Comparison of ENCODE assay signal across 28 mouse cellular contexts in genomic region chr19:29483386-29483785, GRCm38 (mm10). TPM values are rescaled to one million over a fixed set of nuclear protein-coding genes. Genes with fewer than 3 reads are reported as not detected.
DNase-seq lines count a peak whose midpoint lies in the region; ATAC-seq and TF ChIP-seq lines count a peak whose summit lies in the region.
"Had no signal": no experiment of that assay in that cellular context is flagged by ENCODE, and none has a peak within 500 bp of the region (broad histone marks: within the 10 kb centered on the region; RNA-seq: fewer than 3 reads in every experiment).

No protein-coding gene starts in this region.

- DNase-seq in gastrocnemius, adult 2 months, result peak; percentile 56
- DNase-seq in gastrocnemius, postnatal 36 days, result no peak
- peak; percentile 21 for DNase-seq in kidney, postnatal 0 days (ENCODE audit: low spot score)
- no peak for DNase-seq in kidney, postnatal 10 days
- DNase-seq in cerebellum, adult 8-10 months, result no peak
- no peak for DNase-seq in spleen, adult 18-20 months
- DNase-seq: adrenal gland, postnatal 10 days; adrenal gland, postnatal 36 days; B cell, adult 2 months; cerebellum, adult 18-20 months; cerebellum, adult 9-11 months; cerebellum, postnatal 25 days; forebrain, postnatal 0 days; heart, adult 18-20 months; heart, postnatal 10 days; heart, postnatal 36 days; kidney, adult 11 months had no signal

- no peaks in the 10 kb centered on the region for H3K36me3 ChIP-seq in kidney, postnatal 0 days (ENCODE audit: insufficient read depth, low read length)
- H3K36me3 ChIP-seq in myocyte (ENCODE audit: control insufficient read depth, insufficient read depth), result no peaks in the 10 kb centered on the region
- H3K36me3 ChIP-seq: embryonic facial prominence, embryonic 12.5 days; embryonic facial prominence, embryonic 15.5 days; heart, embryonic 12.5 days; heart, embryonic 15.5 days; hindbrain, embryonic 10.5 days; hindbrain, embryonic 13.5 days; intestine, embryonic 15.5 days had no signal

- no peak overlapping the region for H3K4me2 ChIP-seq in kidney, postnatal 0 days (ENCODE audit: low read length)
- H3K4me2 ChIP-seq in myocyte (ENCODE audit: low read depth), result no peak overlapping the region
- H3K4me2 ChIP-seq: embryonic facial prominence, embryonic 12.5 days; embryonic facial prominence, embryonic 15.5 days; heart, embryonic 12.5 days; heart, embryonic 15.5 days; hindbrain, embryonic 13.5 days; intestine, embryonic 15.5 days had no signal

- TF ChIP-seq CTCF in gastrocnemius, adult 2 months (IDR thresholded peaks at IDR 0.05), result no peak
- TF ChIP-seq CTCF in kidney, postnatal 0 days (IDR thresholded peaks at IDR 0.05; ENCODE audit: low read depth), result no peak

- H3ac ChIP-seq in myocyte (ENCODE audit: control insufficient read depth, insufficient read length), result no peak overlapping the region

- H3K27ac ChIP-seq in gastrocnemius, adult 2 months, result peak overlapping the region; percentile 51
- no peak overlapping the region for H3K27ac ChIP-seq in kidney, postnatal 0 days
- peak overlapping the region; percentile 10; the same call in 1 of the 2 replicates for H3K27ac ChIP-seq in brown adipose tissue, adult 24 weeks (replicated peaks; ENCODE audit: low read depth, low read length)
- H3K27ac ChIP-seq: embryonic facial prominence, embryonic 12.5 days; embryonic facial prominence, embryonic 15.5 days; heart, embryonic 15.5 days; hindbrain, embryonic 10.5 days; hindbrain, embryonic 13.5 days; intestine, embryonic 15.5 days had no signal

- no peaks in the 10 kb centered on the region for H3K4me1 ChIP-seq in kidney, postnatal 0 days (replicated peaks; ENCODE audit: insufficient read depth, low read length)
- H3K4me1 ChIP-seq in brown adipose tissue, adult 24 weeks (ENCODE audit: control insufficient read depth, insufficient read depth, insufficient read length, low read length), result peaks cover 20% of the 10 kb centered on the region
- H3K4me1 ChIP-seq: heart, embryonic 15.5 days had no signal

- no peak for TF ChIP-seq POLR2A in myocyte (IDR thresholded peaks at IDR 0.05; ENCODE audit: insufficient read length, low read depth)

- no peak; the same call in 1 of the 2 replicates for ATAC-seq in kidney, postnatal 0 days (replicated peaks; ENCODE audit: low FRiP score, low read depth)
- ATAC-seq: forebrain, embryonic 14.5 days; forebrain, postnatal 0 days; hindbrain, embryonic 16.5 days had no signal

- no peak overlapping the region for H3K4me3 ChIP-seq in gastrocnemius, adult 2 months
- no peak overlapping the region for H3K4me3 ChIP-seq in kidney, postnatal 0 days (replicated peaks; ENCODE audit: low read depth, low read length)
- no peak overlapping the region for H3K4me3 ChIP-seq in brown adipose tissue, adult 24 weeks (ENCODE audit: insufficient read depth, low read depth, low read length)
- H3K4me3 ChIP-seq in myocyte, result no peak overlapping the region
- H3K4me3 ChIP-seq: embryonic facial prominence, embryonic 12.5 days; embryonic facial prominence, embryonic 15.5 days; heart, embryonic 12.5 days; heart, embryonic 15.5 days; hindbrain, embryonic 10.5 days; hindbrain, embryonic 13.5 days; intestine, embryonic 15.5 days had no signal

- intact Hi-C loops in gastrocnemius, adult 2 months (cut with DNase I), result no loop called here
- intact Hi-C loops in gastrocnemius, postnatal 36 days (cut with DNase I), result no loop called here

- no peaks in the 10 kb centered on the region for H3K9me3 ChIP-seq in kidney, postnatal 0 days (replicated peaks; ENCODE audit: low read length)
- H3K9me3 ChIP-seq: embryonic facial prominence, embryonic 12.5 days; embryonic facial prominence, embryonic 15.5 days; heart, embryonic 12.5 days; heart, embryonic 15.5 days; hindbrain, embryonic 10.5 days; hindbrain, embryonic 13.5 days; intestine, embryonic 15.5 days had no signal

- no peaks in the 10 kb centered on the region for H3K79me2 ChIP-seq in myocyte (ENCODE audit: control insufficient read depth, insufficient read depth)

- no peaks in the 10 kb centered on the region for H3K27me3 ChIP-seq in kidney, postnatal 0 days (ENCODE audit: insufficient read depth, low read length)
- peaks cover 10% of the 10 kb centered on the region for H3K27me3 ChIP-seq in myocyte (ENCODE audit: control insufficient read depth, insufficient read depth, insufficient read length)
- H3K27me3 ChIP-seq: embryonic facial prominence, embryonic 12.5 days; embryonic facial prominence, embryonic 15.5 days; heart, embryonic 12.5 days; heart, embryonic 15.5 days; hindbrain, embryonic 13.5 days; intestine, embryonic 15.5 days had no signal

- 35% methylated on average over 2 of the region's 2 CpGs for WGBS in kidney, postnatal 0 days

- H3K9ac ChIP-seq in kidney, postnatal 0 days (ENCODE audit: low read depth, low read length), result no peak overlapping the region
- H3K9ac ChIP-seq: embryonic facial prominence, embryonic 12.5 days; embryonic facial prominence, embryonic 15.5 days; forebrain, postnatal 0 days; heart, embryonic 12.5 days; heart, embryonic 15.5 days; hindbrain, embryonic 13.5 days; intestine, embryonic 15.5 days had no signal

TF ChIP-seq in myocyte, 11 proteins besides CTCF, POLR2A, EP300 and RAD21:
- TF ChIP-seq POLR2AphosphoS2 (IDR thresholded peaks at IDR 0.05; ENCODE audit: insufficient read length, low read depth) (no peak), MYOG (IDR thresholded peaks at IDR 0.05; ENCODE audit: control insufficient read depth in 1 of 3, insufficient read depth in 1 of 3, insufficient read length in 2 of 3, low read depth in 2 of 3) (no peak), MYOD1 (IDR thresholded peaks at IDR 0.05; ENCODE audit: control insufficient read depth in 1 of 3, insufficient read length in 2 of 3, low read depth in 2 of 3) (peak in 2 of 3 experiments; percentile 5 to 25)
TF ChIP-seq in myocyte: peak in this region for 1.

RNA-seq across cellular contexts. Expression of gene Ric1, which starts 38.7 kb away (rescaled TPM):
- 10 to 100 TPM; 24.4 to 27.3 TPM for total RNA-seq in gastrocnemius, adult 2 months (2021)
- 10 to 100 TPM; 22.9 to 23.2 TPM for total RNA-seq in gastrocnemius, postnatal 36 days (2021)
- 13.5 and 13.6 TPM in 2 replicates for polyA plus RNA-seq in kidney, postnatal 0 days (2015; fragmentation: Nextera tagmentation; extraction: Ambion mirVana)
- 21.6 and 23.3 TPM in 2 replicates for polyA plus RNA-seq in brown adipose tissue, adult 24 weeks (2012; ENCODE audit: insufficient read depth, insufficient read length, missing spikeins)
- polyA plus RNA-seq in myocyte (2012; fragmentation: generic; extraction: Trizol), result 7.2 TPM

Comparison
In these comparisons a context has a peak if more than half of its experiments do, and no peak if none do; other contexts are left out.
1. DNase-seq: peak in gastrocnemius, adult 2 months (single experiment) and kidney, postnatal 0 days (single experiment); none in gastrocnemius, postnatal 36 days (0 of 2), kidney, postnatal 10 days (single experiment), cerebellum, adult 8-10 months (single experiment) and spleen, adult 18-20 months (0 of 2).